Mouse (Mus musculus): ENCODE data around the gene Dbil5.

The Dbil5 gene

DNA sequence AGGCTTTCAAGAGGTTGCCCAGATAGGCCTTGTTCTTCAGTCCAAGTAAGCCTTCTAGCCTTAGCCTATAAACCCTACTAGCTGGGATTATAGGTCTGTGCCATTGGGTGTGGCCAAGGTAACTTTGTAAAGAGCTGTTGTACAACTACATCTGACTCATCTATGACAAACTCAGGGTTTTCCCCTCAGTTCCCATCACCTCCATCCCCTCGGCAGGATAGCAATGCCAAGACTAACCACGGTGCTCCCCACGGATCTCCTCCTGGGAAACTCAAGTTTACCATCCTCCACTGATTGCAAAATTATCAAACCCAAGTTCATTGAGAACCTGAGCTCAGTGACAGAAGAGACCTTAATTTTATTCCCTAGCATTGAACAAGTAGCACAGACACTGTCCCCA is 18.7 kb downstream of the Dbil5 start:
- in situ Hi-C loops (cut with MboI, MseI) = no loop called here

DNA sequence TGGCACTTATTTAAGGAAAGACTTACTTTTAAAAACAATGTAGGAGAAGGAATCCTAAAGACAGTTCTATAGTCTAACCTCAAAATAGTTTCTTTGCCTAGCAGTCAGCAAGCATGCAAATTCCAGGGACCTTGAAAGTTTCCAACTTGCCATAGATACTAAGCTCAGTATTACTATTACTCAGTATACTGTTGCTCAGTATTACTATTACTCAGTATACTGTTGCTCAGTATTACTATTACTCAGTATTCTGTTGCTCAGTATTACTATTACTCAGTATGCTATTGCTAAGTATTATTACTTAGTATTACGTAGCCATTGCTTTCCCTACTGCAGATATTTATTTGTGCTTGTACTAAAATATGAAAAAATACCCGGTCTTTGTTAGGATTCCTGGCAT is 22.3 kb downstream of the Dbil5 start:
- in situ Hi-C loops (cut with MboI, MseI) = no loop called here

DNA sequence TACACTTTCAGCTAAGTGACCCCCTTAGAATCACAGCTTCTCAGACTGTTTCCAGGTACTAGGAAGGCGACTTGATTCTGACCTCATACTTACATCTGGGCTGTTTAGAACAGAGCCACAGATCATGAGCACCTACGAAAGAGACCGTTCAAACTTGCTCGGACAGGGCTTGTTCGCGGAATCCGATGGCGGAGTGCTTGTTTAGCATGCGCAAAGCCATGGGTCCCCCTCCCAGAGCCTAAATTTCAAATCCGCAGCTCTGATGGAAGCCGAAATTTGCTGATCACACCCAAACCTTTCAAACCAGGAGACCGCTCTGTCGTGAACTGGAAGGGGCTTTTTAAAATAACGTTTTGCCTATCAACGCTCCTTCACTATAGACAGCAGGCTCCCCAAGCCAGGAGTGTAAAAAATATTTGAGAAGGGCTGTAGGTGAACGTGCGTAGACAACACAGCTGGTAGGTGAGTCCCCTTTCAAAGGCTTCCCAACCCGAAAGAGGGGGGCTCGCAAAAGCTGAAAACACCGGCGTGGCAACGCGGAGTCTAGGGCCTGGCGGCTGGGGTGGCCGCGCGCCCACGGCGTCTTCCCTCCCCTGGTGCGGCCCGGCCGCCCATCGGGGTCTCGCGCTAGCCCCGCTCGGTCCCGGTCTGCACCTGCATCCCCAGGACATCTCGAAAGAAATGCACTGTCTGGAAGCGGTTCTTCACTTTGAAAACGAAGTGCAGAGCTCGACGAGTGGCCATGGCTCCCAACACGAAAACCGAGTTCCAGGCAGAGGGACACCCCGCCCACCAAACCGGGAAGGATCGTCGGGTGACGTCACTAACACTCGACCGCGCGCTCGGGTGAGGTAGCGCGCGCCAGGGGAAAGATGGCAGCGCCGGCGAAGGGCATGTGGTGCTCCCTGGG is 25.7 kb downstream of the Dbil5 start, which contains the start of the genes Mrm3 and Glod4:
Gene Mrm3 (plus strand): TSS at position 815 of the 910 bp plus-strand sequence.
Gene Glod4 (minus strand): TSS at position 825 of the 910 bp plus-strand sequence.
- in situ Hi-C loops (cut with MboI, MseI) = no loop called here

DNA sequence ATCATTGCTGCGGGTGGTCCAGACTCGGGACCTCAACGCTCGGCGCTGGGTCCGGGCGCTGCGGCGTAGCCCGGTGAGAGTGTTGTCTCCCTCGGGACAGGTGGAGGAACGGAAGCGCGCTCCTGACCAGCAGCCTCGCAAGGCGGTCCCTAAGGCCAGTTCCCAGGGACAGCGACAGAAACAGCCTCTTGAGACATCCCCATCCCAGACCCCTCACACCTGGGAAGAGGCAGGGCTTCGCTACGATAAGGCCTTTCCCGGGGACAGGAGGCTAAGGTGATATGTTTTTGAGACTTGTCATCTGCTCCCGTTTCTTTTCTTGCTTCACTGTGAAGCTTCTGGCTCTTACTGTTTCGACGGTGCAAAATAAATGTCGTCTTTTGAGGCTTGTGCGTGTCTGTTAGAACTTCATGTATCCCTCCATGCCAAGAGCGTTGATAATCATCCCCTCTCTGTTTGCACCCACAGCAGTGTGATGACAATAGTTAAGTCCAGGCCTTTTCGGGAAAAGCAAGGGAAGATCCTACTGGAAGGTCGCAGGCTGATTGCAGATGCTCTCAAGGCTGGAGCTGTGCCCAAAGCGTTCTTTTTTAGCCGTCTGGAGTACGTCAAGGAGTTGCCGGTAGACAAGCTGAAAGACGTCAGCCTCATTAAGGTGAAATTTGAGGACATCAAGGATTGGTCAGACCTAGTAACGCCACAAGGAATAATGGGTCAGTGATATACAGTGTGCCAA is 26.6 kb downstream of the Dbil5 start:
- in situ Hi-C loops (cut with MboI, MseI) = no loop called here

DNA sequence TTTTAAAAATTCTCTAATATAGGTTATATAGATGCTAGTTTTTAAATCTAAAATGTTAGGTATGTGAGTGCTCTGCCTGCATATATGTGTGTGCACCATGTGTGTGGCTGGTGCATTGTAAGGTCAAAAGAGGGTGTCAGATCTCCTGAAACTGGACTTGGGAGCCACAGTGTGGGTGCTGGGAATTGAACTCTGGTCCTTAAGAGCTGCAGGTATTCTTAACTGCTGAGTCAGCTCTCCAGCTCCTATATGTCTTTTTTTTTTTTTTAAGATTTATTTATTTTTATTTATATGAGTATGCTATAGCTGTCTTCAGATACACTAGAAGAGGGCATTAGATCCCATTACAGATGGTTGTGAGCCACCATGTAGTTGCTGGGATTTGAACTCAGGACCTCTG is 29.0 kb downstream of the Dbil5 start:
- in situ Hi-C loops (cut with MboI, MseI) = no loop called here

DNA sequence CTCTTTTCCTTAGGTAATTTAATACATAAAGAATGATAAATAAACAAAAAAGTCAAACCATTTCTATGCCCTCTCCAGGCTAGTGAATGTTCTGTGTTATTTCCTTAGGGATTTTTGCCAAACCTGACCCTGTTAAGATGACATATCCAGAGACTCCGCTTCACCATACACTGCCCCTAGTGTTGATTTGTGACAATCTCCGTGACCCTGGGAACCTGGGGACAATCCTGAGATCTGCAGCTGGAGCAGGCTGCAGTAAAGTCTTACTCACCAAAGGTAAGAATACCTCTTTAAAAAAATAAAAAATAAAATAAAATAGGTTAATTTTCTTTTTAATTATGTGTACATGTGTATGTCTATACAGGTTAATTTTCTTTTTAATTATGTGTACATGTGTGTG is 29.8 kb downstream of the Dbil5 start:
- in situ Hi-C loops (cut with MboI, MseI) = no loop called here

GRCm38 (mm10) chr11:76252036-76252435 is 34.6 kb downstream of the Dbil5 start:
- in situ Hi-C loops (cut with MboI, MseI) = no loop called here

DNA sequence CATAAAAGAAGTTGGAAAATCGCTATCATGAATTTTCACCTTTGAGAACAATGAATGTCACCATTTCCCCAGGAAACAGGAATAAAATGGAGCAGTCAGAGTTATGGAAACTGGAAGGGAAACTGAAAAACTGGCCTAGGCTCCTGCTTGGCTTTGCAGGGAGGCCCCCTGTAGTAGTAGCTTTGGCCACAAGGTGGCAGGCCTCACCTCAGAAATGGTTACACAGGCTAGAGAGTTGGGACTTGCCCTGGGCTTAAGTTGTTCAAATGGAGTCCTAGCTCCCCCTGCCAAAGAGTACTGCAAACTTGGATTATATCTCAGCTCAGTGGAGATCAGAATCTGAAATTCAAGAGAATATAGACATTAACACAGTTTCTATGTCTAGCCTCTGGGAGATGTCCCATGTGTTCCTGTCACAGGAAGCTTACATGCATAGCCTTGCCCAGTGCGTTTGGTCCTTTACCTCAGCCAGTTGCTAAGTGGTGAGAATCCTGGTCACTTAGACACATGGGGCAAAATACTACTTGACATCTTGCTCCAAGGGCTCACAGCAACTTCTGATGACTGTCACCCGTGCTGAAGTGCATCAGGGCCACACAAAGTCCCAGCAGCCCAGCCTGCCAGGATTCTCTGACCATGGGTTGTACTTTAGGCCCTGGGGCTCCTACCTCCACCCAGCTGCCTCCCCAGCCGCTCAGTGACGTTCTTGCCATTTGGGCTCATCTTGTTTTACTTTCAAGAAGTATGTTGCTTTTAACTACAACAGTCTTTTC is 35.9 kb downstream of the Dbil5 start:
- in situ Hi-C loops (cut with MboI, MseI) = no loop called here

DNA sequence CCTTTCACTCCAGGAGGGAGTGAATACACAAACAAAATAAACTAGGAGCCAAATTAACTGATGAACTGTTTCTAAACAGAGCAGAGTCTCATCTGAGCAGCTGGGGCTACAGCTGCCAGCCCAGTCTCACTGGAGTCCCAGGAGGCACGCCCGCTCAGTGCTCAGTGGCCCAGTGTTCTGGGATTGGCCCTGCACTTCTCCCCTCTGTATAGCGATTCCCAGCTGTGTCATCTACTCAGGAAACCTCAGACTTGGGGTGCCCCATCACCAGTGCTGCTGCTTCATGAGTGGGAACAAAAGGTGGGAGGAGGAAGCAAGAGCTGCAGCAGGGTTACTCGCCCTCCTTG is 36.5 kb downstream of the Dbil5 start:
- in situ Hi-C loops (cut with MboI, MseI) = no loop called here

- in situ Hi-C loops (cut with MboI, MseI) = loop anchor here (5.0 kb wide), 1 partner anchor 152 kb away; the partner anchor contains the start of gene Timm22
Observed at GRCm38 (mm10) chr11:76255431-76256001, 38.1 kb downstream of the Dbil5 start.

- in situ Hi-C loops (cut with MboI, MseI) = loop anchor here (5.0 kb wide), 1 partner anchor 151 kb away; the partner anchor contains the start of gene Timm22
Observed at GRCm38 (mm10) chr11:76256129-76256528, 38.7 kb downstream of the Dbil5 start.

DNA sequence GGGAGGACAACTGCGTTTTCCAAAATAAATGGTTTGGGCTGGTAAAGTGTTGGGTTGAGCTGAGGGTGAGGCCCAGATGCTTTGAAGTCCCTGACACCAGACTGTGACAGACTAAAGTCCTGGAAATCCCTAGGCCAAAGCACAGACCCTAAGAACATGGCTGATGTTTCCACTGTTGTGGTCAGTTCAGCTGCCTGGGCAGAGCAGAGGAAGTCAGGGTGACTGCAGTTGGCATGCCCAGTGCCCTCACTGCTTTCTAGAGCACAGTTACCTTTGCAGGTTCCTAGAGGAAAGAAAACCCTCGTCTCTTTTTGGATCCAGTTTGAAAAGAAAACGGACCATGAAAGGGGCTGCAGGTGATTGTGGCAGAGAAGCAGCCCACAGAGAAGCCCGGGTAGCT is 40.0 kb downstream of the Dbil5 start:
- in situ Hi-C loops (cut with MboI, MseI) = loop anchor here (5.0 kb wide), 1 partner anchor 150 kb away; the partner anchor contains the start of gene Timm22

GRCm38 (mm10) chr11:76258511-76258910 is 41.1 kb downstream of the Dbil5 start:
- in situ Hi-C loops (cut with MboI, MseI) = loop anchor here (5.0 kb wide), 1 partner anchor 149 kb away; the partner anchor contains the start of gene Timm22

DNA sequence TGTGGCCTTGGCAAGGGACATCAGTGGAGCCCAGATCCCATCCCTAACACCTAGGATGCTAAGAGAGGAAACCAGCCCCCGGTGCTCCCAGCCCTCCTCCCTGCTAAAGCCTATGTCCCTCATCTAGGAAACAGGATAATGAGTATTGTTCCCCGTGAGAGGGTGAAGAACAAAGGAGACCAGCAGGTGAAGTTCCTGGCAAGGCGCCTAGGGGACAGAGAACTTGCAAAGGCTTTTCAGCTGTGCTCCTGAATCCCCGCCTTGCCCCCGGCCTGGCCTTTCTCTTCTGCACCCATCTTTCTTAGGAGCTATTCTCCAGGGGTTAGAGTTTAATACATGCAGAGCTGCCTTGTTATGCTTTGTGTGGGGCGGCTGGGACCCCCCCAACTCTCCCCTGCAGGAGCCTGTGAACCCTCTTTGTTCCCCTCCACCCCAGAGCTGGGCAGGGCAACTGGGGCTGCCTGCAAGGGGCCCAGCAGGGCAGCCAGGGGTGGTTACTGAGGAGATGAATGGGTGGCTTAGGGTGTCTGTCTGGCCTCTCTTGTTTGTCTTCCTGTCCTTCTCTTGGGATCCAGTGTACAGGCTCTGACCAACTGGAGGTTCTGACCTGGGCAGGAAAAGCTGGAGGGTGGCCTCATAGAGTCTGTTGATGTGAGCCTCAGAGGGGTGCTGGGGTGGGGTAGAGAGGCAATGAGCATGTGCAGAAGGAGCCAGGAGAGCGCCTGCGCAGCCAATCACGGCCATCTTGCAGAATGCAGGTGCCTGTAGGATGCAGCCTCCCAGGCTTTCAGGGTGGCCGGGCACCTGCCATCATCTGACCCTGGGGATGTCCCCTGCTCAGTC is 43.0 kb downstream of the Dbil5 start:
- in situ Hi-C loops (cut with MboI, MseI) = no loop called here

DNA sequence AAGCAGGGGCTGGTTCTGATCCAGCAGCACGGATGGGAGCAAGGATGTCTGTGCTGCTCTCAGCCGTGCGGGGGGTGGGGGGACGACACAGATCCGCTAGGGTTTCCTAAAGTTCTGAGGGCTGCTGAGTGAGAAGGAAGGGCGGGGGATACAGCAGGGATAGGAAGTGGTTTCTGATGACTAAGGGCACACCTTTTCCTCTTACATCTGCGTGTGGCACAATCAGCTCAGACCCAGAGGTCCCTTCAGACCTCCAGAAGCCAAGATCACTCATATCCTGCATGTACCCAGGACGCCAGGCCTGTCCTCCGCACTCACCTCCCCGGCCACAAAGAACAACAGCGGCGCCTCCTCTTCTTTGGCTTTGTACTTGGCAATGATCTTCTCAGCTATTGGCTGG is 43.8 kb downstream of the Dbil5 start:
- in situ Hi-C loops (cut with MboI, MseI) = no loop called here

GRCm38 (mm10) chr11:76262611-76263351 is 45.4 kb downstream of the Dbil5 start:
- in situ Hi-C loops (cut with MboI, MseI) = no loop called here

GRCm38 (mm10) chr11:76267550-76267949 is 50.1 kb downstream of the Dbil5 start:
- in situ Hi-C loops (cut with MboI, MseI) = no loop called here

GRCm38 (mm10) chr11:76268001-76268459 is 50.6 kb downstream of the Dbil5 start:
- in situ Hi-C loops (cut with MboI, MseI) = no loop called here
